Mouse (Mus musculus) cerebellum, adult 8-10 months (tissue): ENCODE data around the gene Lrrtm3.
A peak's percentile ranks its signal among the peaks of the same experiment; 100 is the strongest.

ENCODE experiments used
- DNase-seq: peaks from one replicate; pipeline ENCODE4 v3.0.0; 2022

The Lrrtm3 gene

DNA sequence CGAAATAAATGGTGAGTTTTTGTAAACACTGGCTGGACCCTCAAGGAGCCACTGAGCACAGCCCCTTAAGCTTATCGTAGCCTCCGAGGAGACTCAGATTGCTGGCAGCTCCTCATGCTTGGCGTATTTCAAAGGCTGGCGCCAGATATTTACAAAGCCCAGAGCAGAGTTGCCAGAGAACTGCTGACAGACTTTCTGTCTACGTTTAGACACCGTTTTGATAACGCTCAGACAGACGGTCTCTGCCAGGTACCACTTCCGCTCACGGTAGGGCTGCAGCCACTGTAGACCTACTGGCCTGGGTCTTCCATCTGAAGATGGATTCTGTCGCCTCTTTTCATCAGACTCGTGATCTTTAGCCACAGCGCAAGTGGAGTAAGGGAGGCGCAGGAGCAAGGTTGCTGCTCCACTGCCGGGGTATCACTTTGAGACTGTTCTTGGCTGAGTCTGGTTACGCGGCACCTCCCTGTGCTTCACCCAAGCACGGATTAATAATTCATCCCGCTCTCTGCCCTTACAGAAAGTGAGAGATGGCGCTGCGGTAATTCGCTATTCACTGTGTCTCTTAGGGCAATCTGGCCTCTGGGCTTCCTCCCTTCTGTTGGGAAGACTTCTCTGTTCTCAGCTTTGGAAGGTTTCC is 203.5 kb downstream of the Lrrtm3 start:
- peak; percentile 24 for DNase-seq

DNA sequence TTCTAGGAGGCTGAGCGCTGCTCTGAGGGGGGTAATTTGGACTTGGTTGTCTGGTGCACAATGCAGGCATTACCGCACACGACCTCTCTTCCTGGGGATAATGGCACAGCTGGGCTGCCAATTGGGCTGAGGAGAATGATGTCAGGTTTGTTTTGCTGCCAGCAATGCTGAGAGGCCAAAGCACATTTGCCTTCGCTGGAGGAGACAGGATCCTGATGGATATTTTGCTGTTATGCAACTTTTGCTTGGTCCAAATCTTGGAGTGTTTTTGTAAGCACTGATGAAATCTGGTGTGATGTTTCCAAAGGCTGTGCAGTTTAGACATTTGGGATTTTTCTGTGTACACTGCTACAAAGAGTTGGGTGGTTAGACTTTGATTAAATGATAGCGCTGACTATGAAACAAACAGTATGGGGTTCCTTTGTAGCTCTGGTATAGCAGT is 209.6 kb downstream of the Lrrtm3 start:
- DNase-seq = peak; percentile 71
